Mouse (Mus musculus): ENCODE measurements around the gene Pten.

- TF ChIP-seq GATA1 (IDR thresholded peaks at IDR 0.05; ENCODE audit: borderline replicate concordance, low read length) (no peak), FLI1 (IDR thresholded peaks at IDR 0.05; ENCODE audit: low read length) (no peak)
These were observed 90.7 kb downstream of the Pten start for GRCm38 (mm10) chr19:32848041-32848440.
